Mouse (Mus musculus): ENCODE data around the gene Gm45753.
"Not testable (repeated sequence)": the region's sequence is repeated elsewhere in the genome, so short reads cannot be mapped to it uniquely, and the experiment has no call there.

Gene Gm45753

DNA sequence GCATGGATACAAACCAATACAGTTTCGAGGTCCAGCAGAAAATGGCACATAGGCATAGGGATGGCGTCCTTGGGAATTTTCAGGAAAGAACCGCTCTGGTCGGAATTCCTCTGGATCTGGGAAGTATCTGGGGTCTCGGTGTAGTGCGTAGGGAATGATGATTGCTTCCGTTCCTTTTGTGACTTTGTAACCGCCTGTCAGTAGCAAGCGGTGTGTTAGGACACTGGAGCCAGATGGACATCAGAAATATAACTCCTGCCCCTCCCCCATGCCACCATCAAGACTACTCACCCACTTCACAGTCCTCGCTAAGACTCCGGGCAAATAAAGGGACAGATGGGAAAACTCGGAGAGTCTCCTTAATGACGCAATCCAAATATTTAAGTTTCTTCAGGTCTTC lies at the start of gene Gm45753:
Gene Gm45753, minus strand, starts transcription at position 101 of the 400 bp plus-strand sequence.
- DNase-seq (ENCODE audit: low read depth, low spot score), result no peak

DNA sequence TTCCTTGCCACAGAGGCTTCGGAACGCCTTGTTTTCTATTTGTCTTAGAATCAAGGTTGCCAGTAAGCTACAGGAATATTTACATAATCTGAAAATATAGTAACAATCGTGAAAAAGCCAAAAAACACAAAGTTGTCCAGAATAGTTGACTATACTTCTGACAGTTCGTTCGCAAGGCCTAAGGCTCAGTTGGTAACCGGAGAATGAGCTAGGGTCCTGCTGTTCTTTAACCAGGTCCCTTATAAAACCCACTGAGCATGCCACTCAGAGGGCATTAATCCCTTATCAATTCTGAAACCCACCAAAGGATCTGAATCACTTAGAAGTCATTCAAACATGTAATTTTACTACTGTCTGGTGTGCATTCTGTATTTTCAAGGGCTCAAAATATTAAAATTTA lies 47.5 kb upstream of the Gm45753 start:
- DNase-seq (ENCODE audit: low read depth, low spot score), result no peak

DNA sequence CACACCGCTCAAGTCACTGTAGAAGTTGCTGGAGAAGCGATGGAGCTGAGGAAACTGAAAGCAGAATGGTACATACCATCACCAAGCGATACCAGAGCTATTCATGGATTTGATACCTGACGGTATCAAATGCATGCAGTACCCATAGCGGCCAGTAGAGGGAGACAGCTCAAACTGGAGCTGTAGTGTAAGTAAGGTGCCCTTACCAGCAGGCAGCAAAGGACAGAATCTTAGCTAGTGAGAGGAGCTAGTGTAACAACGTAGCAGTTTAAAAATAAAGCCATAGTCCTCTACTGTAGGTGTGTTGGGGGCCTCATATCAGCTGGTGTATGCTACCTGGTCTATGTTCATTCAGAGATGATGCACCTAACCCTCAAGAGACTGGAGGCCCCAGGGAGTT lies 36.8 kb upstream of the Gm45753 start:
- DNase-seq (ENCODE audit: low read depth, low spot score), result peak; percentile 45

GRCm38 (mm10) chr8:45344298-45344697 lies 36.0 kb upstream of the Gm45753 start:
- no peak for DNase-seq (ENCODE audit: low read depth, low spot score)

DNA sequence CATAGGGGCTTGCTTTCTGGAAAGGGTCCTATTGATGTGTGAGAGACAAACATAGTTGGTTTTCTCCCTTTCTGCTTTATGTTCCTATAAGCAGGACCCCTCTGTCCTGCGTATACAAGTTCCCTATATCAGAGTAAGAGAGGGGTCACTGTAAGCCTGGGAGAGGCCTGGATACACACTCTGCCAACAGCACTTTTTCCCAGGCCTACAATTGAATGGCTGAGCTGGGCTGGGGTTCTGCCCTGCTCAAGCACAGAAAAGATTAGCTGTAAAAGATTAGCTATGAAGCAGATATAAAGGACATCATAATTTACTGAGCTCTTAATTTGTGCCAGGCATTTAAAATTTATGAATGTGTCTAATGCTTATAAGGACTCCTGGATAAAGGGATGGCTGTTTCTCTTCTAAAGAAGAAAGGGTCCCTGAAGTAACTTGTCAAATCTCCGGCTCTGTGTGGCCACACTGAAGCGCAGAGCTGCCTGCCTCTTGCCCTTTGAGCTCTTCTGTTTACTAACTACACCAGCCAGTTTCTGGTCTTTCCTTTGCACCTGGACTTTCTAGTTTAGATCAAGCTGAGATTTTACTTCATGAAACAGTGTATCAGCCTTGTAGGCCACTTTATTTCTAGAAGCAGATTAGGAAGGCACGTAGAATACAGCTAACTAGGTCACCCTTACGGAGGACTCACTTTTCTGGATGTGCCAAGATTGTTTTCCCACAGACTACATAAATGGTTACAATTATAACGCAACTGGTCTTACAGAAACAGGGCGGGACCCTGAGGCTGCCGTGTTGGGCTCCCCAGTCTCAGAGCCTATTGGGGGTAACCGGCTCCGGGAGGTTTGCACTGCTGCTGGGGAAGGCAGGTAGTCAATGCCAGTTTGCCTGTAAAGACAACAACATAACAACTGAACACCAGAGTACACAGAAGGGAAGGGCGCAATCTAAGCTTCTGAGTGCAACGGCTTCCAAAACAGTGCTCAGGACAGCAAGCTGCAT lies 33.7 kb upstream of the Gm45753 start:
- no peak for DNase-seq (ENCODE audit: low read depth, low spot score)

DNA sequence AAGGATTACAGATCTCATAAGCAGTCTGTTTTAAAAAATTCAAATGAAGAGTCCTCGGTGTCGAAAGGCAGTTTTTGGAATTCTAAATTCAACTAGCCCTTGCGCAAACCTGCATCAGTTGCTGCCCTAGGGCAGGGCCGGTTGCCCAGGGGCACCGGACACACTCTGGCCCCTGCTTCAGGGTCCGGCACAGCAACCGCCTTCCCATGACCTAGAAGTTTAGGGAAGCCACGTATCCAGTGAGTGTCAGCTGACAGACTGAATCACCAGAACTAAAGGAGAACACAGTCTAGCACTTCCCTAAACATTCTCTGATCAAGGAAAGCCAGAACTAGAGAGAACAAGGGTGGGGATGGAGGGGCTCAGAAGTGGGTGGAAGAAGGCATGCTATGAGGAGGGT lies 25.2 kb upstream of the Gm45753 start:
- DNase-seq (ENCODE audit: low read depth, low spot score), result no peak

DNA sequence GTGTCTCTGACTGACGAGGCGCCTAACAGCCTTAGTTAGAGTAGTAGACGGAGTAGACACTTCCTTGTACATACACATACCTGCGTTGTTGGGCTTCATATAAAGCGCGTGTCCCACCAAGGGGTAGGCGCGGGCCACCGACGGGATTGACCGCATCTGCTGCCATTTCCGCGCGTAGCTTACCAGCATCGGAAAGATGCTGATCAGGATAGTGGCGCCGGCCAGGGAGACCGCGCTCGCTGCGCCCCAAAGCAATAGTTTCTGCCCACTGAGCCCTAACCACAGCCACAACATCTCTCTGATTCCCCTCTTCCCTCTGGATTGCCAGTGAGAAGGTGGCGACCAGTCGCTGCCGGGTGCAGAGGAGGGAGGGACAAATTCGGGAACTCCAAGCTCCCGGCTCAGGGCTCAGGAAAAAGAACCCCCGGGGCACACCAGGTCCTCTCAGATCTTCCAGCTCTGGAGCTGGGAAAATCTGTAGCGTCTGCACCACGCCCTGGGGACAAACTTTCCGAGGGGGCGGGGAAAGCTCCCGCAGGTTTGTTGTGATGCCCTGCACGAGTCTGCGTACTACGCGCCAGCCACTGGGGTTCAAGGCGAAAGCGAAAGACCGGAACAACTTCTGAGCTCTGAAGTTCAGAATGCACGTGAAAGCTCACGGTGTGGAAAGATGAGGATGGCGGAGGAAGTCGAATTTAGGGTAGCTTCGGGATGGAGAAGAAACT lies 24.6 kb upstream of the Gm45753 start, which contains the start of gene Cyp4v3:
Gene Cyp4v3, minus strand, starts transcription at position 532 of the 725 bp plus-strand sequence.
- peak; percentile 63 for DNase-seq (ENCODE audit: low read depth, low spot score)

DNA sequence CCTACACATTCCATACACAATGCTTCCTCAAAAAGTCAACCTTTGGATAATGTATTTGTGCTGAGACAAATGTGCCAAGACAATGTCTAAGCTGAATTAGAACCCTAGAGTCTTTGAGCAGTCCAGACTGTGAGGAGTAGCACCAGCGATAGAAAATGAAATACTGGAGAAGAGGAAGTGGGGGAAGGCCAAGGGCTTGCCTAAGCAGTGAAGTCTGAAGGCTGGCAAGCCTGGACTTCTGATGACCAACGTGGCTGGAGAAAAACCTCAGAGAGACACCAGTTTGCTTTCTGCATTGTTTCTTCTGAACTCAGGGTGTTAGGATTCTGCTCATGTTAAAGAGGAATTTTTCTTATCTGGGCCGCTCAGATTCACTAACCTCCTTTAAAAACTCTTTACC lies 22.6 kb upstream of the Gm45753 start:
- DNase-seq (ENCODE audit: low read depth, low spot score), result no peak

DNA sequence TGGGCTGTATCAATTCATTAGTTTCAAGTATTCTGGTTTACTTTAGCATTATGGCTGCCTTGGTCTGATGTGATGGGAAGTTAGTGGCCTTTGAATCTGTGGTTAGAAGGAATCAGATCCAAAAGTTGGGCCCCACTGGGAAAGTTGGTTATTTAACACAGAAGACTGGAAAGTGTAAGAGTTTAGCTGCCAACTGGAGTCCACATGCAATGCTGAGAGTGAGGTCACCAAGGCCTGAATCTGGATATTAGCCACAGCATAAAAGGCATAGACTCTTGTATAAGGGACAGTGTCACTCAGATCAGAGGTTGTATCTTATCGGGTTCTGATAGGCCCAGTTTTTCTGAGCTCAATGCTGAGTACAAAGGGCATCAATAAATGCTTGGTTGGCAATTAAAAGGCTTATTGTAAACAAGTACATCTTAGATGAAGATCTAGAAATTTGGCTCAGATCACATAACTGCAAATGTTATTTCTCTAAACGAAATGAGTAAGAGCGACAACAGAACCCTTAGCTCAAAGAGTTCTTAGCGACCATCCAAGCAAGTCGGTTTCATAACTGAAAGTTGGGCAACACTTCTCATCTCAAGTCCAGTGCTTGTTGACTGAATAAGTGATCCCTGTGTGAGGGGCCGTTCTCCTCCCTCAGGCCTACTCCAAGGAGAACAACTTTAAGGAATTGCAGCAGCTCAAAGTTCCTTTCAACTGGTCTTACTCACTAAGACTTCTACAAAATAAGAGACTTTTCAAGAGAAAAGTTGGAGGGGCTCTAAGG lies 21.1 kb upstream of the Gm45753 start:
- peak; percentile 25 for DNase-seq (ENCODE audit: low read depth, low spot score)

- DNase-seq (ENCODE audit: low read depth, low spot score), result not testable (repeated sequence)
Observed at GRCm38 (mm10) chr8:45327076-45327475, 18.8 kb upstream of the Gm45753 start.

GRCm38 (mm10) chr8:45324151-45324550 lies 15.9 kb upstream of the Gm45753 start:
- DNase-seq (ENCODE audit: low read depth, low spot score), result no peak

DNA sequence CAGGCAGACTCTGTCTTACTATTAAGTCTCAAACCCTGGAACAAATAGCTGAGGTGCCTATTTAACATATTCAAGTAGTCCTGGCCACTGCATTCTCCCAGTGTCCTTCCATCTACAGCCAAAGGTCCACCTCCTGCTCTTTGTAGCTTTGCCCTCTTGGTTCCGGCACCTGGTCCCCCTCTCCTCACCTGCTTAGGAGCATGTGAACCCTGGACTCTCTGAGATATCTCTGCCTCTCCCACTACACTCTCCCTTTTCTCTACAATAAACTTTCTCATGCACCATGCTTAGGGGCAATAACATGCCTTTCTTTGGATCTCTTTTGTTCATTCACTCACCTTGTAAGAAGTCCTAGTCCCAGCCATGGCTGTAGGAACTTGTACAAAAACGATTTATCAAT lies 13.1 kb upstream of the Gm45753 start:
- DNase-seq (ENCODE audit: low read depth, low spot score), result no peak

- no peak for DNase-seq (ENCODE audit: low read depth, low spot score)
Observed at GRCm38 (mm10) chr8:45320930-45321329, 12.7 kb upstream of the Gm45753 start.

DNA sequence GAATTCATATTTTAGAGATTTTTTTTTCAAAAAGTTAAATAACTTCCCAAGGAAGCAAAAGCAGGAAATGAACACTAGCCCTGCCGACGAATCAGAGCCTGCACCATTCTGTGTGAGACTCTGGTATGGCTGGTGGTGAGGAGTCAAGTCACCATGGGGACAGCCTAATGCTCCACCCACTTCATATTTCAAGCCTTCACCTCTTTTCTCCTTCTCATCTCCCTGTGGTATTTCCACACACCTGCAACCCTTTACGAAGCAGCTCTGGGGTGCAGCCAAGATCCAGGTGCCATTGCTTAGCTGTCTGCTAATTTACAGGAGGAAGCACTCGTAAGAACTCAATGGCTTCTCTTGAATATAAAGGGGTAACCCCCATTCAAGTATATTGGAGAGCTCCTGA lies 2.7 kb upstream of the Gm45753 start:
- no peak for DNase-seq (ENCODE audit: low read depth, low spot score)

DNA sequence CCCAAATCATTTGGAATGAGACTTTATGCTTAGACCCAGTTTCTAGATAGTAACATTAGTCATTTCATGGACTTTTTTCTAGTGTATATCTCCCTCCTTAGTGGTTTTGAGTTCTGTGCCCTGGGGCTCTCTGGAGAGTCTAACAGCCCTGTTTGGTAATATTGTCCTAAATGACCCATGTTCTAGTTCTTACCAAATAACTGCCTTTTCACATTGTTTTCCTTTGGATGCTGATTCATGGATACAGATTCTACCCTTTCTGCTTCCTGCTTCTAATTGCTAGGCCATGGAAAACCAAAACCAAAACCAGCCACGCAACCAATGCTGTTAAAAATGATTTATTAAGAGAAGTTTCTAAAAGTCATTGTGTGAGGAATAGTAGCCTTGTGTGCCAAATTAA lies 2.8 kb downstream of the Gm45753 start:
- no peak for DNase-seq (ENCODE audit: low read depth, low spot score)

DNA sequence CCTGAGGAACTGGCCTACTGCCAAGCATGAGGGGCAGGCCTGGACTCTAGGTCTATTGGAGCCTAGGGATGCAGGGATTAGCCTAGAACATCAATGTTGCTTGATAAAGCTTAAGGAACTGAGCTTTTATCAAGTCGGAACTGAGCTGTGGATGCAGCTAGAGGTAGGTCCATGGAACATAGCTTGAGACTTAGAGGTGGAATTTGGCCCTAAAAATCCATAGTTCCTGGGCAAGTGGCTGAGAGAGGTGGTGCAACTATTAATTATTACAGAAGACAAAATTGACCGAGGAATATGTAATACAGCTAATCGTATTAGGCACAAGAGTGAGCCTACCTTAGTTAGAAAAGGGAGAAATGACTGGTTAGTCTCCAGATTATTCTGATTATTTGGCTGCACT lies 3.9 kb downstream of the Gm45753 start:
- DNase-seq (ENCODE audit: low read depth, low spot score), result no peak

GRCm38 (mm10) chr8:45302390-45302789 lies 5.9 kb downstream of the Gm45753 start:
- no peak for DNase-seq (ENCODE audit: low read depth, low spot score)

GRCm38 (mm10) chr8:45295276-45295675 lies 13.0 kb downstream of the Gm45753 start:
- no peak for DNase-seq (ENCODE audit: low read depth, low spot score)

DNA sequence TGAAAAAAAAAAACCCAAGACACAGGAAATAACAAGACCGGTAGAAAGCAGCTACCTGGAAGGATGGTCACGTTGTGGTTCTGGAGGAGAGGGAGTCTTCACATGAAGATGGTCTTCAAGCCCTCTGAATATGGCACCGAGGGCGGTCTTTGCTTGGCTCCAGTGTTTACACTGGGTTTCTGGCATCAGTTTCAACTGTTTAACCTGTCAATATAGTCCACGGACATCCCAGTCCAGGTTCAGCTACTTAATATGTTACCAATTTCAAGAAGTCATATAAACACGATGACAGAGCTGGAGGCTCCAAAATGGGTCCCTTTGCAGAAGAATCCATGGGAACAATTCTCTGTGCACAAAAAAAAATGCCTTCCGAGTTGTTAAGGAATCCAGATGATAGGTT lies 13.6 kb downstream of the Gm45753 start, which contains the start of gene Klkb1:
Gene Klkb1, minus strand, starts transcription at position 173 of the 400 bp plus-strand sequence.
- DNase-seq (ENCODE audit: low read depth, low spot score), result no peak

DNA sequence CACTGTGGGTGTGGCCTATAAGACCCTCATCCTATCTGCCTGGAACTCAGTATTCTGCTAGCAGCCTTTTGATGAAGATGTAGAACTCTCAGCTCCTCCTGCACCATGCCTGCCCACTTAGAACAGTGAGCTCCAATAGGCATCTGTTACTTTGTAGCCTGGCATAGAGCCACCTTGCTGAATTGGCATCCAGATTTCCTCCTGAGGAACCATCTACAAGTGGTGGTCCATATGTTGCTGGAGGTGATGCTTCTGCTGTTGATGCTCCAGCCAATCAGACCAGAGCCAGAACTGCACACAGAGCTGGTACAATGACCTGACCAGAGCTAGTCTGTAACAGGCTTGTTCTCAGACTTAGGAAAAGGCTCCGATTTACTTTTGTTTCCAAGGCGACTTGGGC lies 16.5 kb downstream of the Gm45753 start:
- DNase-seq (ENCODE audit: low read depth, low spot score), result no peak

DNA sequence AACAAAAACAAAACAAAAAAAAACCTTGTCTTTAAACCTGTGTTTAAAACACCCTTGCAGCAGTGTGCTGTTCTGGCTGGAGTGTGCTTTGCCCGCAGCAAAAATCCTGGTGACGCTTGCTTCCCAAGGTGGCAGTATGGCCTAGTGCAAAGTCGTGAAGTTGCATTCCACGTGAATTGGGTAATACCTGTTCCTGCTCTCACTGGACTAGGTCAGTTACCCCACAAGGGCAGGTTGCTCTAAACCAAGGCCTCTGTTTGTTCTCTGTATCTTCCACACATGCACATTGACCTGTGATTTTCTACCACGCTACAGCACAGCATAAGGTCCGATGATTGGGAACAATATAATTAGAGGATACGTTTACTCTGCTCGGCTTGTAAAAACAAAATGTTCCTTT lies 26.6 kb downstream of the Gm45753 start:
- no peak for DNase-seq (ENCODE audit: low read depth, low spot score)

DNA sequence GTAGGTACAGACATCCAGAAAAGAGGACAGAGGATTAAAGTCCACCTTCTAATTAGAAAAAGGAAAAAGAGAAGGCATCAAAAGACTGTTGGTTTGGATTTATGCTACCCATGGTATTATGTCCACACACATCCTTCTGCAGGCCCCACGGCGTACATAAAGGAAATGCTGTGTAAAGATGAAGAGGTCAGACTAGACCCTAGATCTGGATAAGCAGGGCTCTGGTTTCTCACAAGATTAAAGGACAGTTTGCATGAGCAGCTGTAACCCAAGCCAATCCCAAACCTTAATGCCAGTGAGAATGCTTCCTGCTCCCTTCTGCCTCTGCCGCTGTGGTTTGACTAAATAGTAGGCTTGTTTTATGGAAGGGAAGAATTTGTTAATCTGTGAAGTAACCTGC lies 30.8 kb downstream of the Gm45753 start:
- no peak for DNase-seq (ENCODE audit: low read depth, low spot score)

All from skeletal muscle tissue, adult 2 months (tissue).